Mouse (Mus musculus): ENCODE results near the gene Wwc2. TPM values are rescaled to one million over a fixed set of nuclear protein-coding genes. Genes with fewer than 3 reads are reported as not detected.

Gene Wwc2
- polyA plus RNA-seq, 1 experiment from 2014 or later = 7.7 TPM

- 92% methylated on average over 8 of the region's 8 CpGs for WGBS
- Histone ChIP-seq H3K9ac (no peak overlapping the region), H3K36me3 (replicated peaks; ENCODE audit: control insufficient read depth, insufficient read depth) (no peaks in the 10 kb centered on the region), H3K9me3 (ENCODE audit: control insufficient read depth, low read length) (no peaks in the 10 kb centered on the region), H3K27me3 (ENCODE audit: control insufficient read depth, insufficient read depth, low read length) (no peaks in the 10 kb centered on the region), H3K27ac (no peak overlapping the region), H3K4me2 (replicated peaks) (no peak overlapping the region), H3K4me1 (replicated peaks; ENCODE audit: control insufficient read depth, insufficient read depth, low read length) (peaks cover 4% of the 10 kb centered on the region), H3K4me3 (replicated peaks; ENCODE audit: low read length) (no peak overlapping the region)
- ATAC-seq (ENCODE audit: low FRiP score) = no peak
- no peak for DNase-seq (ENCODE audit: low spot score)
Measured at GRCm38 (mm10) chr8:47979876-47980275, 10.8 kb downstream of the Wwc2 start.

DNA sequence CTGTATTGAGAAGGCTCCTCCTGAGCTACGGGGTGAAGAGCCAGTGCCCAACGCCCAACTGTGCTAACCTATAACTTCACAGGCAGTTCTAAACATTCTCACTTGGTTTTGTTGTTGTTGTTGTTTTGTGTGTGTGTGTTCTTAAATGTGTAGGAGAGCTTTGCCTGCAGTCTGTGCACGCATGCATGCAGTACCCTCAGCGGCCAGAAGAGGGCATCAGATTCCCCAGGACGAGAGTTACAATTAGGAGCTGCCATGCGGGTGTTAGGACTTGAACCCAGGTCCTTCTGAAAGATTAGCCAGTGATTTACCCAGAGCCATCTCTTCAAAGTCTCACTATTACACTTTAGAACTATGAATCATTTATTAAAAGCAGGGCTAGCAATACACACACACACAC, 12.0 kb downstream of the Wwc2 start:
- Histone ChIP-seq H3K4me3 (replicated peaks; ENCODE audit: low read length) (no peak overlapping the region), H3K27me3 (ENCODE audit: control insufficient read depth, insufficient read depth, low read length) (no peaks in the 10 kb centered on the region), H3K4me1 (replicated peaks; ENCODE audit: control insufficient read depth, insufficient read depth, low read length) (peaks cover 8% of the 10 kb centered on the region), H3K9me3 (ENCODE audit: control insufficient read depth, low read length) (no peaks in the 10 kb centered on the region), H3K9ac (no peak overlapping the region), H3K4me2 (replicated peaks) (no peak overlapping the region), H3K27ac (no peak overlapping the region), H3K36me3 (replicated peaks; ENCODE audit: control insufficient read depth, insufficient read depth) (no peaks in the 10 kb centered on the region)
- DNase-seq (ENCODE audit: low spot score) (no peak), ATAC-seq (ENCODE audit: low FRiP score) (no peak)
- 87% methylated on average over 6 of the region's 6 CpGs for WGBS

DNA sequence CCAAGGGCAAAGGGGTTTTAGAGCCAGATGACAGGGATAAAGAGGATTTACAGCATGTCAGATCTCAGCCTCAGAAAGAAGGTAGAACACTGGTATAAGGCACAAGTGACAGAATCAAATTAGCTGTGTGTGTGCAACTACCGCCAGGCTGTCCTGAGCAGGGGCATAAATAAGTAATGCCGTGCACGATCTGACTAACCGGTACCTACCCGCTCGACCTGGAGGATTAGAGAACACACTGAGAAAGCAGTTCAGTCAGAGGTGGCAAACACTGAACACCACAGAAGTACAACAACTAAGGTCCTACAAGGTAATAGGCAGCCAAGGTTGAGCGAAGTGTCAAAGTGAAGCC, 15.8 kb downstream of the Wwc2 start:
- Histone ChIP-seq H3K4me1 (replicated peaks; ENCODE audit: control insufficient read depth, insufficient read depth, low read length) (peaks cover 8% of the 10 kb centered on the region), H3K9ac (peak overlapping the region; percentile 46), H3K27ac (no peak overlapping the region), H3K4me2 (replicated peaks) (peak overlapping the region; percentile 71), H3K9me3 (ENCODE audit: control insufficient read depth, low read length) (no peaks in the 10 kb centered on the region), H3K4me3 (replicated peaks; ENCODE audit: low read length) (peak overlapping the region; percentile 31), H3K27me3 (ENCODE audit: control insufficient read depth, insufficient read depth, low read length) (no peaks in the 10 kb centered on the region), H3K36me3 (replicated peaks; ENCODE audit: control insufficient read depth, insufficient read depth) (no peaks in the 10 kb centered on the region)
- DNase-seq (ENCODE audit: low spot score) (no peak), ATAC-seq (ENCODE audit: low FRiP score) (peak; percentile 60; the same call in 1 of the 2 replicates)
- 29% methylated on average over 7 of the region's 7 CpGs for WGBS

- peak overlapping the region; percentile 46 for H3K9ac ChIP-seq
- H3K4me1 ChIP-seq (replicated peaks; ENCODE audit: control insufficient read depth, insufficient read depth, low read length) = peaks cover 8% of the 10 kb centered on the region
- peak overlapping the region; percentile 31 for H3K4me3 ChIP-seq (replicated peaks; ENCODE audit: low read length)
- no peaks in the 10 kb centered on the region for H3K9me3 ChIP-seq (ENCODE audit: control insufficient read depth, low read length)
- 6% methylated on average over 20 of the region's 20 CpGs for WGBS
- peak overlapping the region; percentile 71 for H3K4me2 ChIP-seq (replicated peaks)
- H3K36me3 ChIP-seq (replicated peaks; ENCODE audit: control insufficient read depth, insufficient read depth) = no peaks in the 10 kb centered on the region
- no peaks in the 10 kb centered on the region for H3K27me3 ChIP-seq (ENCODE audit: control insufficient read depth, insufficient read depth, low read length)
- no peak overlapping the region for H3K27ac ChIP-seq
- DNase-seq (ENCODE audit: low spot score) = no peak
- peak; percentile 73; the same call in 1 of the 2 replicates for ATAC-seq (ENCODE audit: low FRiP score)
Measured at GRCm38 (mm10) chr8:47974138-47974962, 16.4 kb downstream of the Wwc2 start.

DNA sequence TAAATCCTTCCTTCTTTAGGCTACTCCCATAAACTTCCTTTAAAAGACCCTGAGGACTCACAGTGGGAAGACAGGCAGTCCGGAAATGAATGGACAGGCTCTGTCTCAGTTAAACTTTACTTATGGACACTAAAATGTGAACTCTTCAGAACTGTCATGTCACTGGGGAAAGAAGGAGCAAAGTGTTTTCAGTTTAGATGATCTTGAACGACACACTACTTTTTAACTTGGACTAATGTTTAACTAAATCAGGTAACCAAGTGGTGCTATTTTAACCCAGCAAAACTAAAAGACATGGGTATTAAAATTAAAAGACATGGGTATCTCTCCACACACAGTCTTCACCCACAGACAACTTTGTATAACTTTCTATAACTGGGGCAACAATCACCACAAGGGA, 19.6 kb downstream of the Wwc2 start:
- Histone ChIP-seq H3K9me3 (ENCODE audit: control insufficient read depth, low read length) (no peaks in the 10 kb centered on the region), H3K4me2 (replicated peaks) (no peak overlapping the region), H3K27me3 (ENCODE audit: control insufficient read depth, insufficient read depth, low read length) (no peaks in the 10 kb centered on the region), H3K36me3 (replicated peaks; ENCODE audit: control insufficient read depth, insufficient read depth) (no peaks in the 10 kb centered on the region), H3K4me3 (replicated peaks; ENCODE audit: low read length) (no peak overlapping the region), H3K9ac (no peak overlapping the region), H3K27ac (no peak overlapping the region), H3K4me1 (replicated peaks; ENCODE audit: control insufficient read depth, insufficient read depth, low read length) (peaks cover 16% of the 10 kb centered on the region)
- DNase-seq (ENCODE audit: low spot score) = no peak
- WGBS = 76% methylated on average over 2 of the region's 2 CpGs
- no peak for ATAC-seq (ENCODE audit: low FRiP score)

DNA sequence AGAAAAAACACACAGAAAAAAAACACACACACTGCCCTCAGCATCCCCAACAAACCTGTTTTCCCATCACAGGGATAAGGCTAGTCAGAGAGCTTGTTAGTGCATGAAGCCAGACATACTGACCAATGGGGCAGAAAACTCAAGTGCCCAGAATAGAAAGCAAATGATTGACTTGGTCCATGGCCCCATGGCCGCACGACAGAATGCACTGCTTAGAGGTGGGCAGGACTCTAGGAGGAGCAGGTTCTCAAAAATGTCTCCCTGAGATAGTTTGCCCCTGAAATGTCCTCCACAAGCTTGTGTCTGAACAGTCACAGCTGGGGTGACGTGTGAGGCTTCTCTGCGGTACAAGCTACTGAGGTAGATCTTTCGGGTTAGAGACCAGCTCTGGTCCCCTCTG, 20.1 kb downstream of the Wwc2 start:
- no peak for DNase-seq (ENCODE audit: low spot score)
- 82% methylated on average over 5 of the region's 5 CpGs for WGBS

DNA sequence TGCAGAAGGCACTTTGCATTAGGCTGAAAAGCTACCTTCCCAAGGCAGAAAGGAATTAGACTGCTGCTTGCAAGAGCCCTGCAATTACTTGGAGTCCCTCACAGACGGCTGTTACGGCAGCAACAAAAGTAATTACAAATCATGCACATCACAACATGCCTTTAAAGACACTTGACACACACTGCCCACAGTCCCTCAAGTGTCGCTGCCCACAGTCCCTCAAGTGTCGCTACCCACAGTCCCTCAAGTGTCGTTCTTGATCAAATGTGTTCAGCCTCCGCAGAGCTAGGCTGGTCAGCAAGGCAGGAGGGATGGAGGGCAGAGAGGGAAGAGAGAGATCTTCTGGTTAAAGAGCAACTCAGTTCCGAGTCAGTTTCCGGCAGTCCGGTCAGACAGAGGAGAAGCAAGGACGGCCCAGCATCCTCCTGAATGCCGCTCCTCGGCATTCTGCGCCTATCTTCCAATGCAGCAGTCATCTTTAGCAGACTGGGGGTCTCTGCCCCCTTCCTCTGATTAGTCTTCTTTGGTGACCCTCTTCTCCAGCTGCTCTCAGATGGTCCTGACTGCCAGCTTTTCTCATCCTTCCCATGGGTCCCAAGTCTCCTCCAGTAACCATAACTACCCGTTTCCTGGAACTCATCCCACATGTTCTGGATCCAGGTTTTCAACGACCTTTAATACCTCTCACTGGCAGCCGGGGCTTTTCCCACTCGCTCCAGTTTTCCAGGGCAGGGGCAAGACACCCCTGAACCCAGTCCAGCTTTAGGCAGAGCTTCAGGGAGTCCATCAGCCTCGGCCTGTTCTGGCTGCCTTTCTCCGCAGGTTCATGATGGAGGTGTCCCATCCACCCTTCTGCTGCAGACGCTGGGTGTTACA, 23.4 kb downstream of the Wwc2 start:
- no peak overlapping the region for H3K9ac ChIP-seq
- no peaks in the 10 kb centered on the region for H3K27me3 ChIP-seq (ENCODE audit: control insufficient read depth, insufficient read depth, low read length)
- H3K36me3 ChIP-seq (replicated peaks; ENCODE audit: control insufficient read depth, insufficient read depth) = no peaks in the 10 kb centered on the region
- 66% methylated on average over 20 of the region's 20 CpGs for WGBS
- H3K4me2 ChIP-seq (replicated peaks) = no peak overlapping the region
- H3K4me3 ChIP-seq (replicated peaks; ENCODE audit: low read length) = no peak overlapping the region
- H3K27ac ChIP-seq = no peak overlapping the region
- H3K9me3 ChIP-seq (ENCODE audit: control insufficient read depth, low read length) = no peaks in the 10 kb centered on the region
- DNase-seq (ENCODE audit: low spot score) (no peak), ATAC-seq (ENCODE audit: low FRiP score) (no peak)
- peaks cover 13% of the 10 kb centered on the region for H3K4me1 ChIP-seq (replicated peaks; ENCODE audit: control insufficient read depth, insufficient read depth, low read length)

More for the DNA sequence above, 20.1 kb downstream of the Wwc2 start:
- H3K36me3 ChIP-seq (replicated peaks; ENCODE audit: control insufficient read depth, insufficient read depth) = no peaks in the 10 kb centered on the region
- ATAC-seq (ENCODE audit: low FRiP score) = no peak
- no peak overlapping the region for H3K4me3 ChIP-seq (replicated peaks; ENCODE audit: low read length)
- no peak overlapping the region for H3K27ac ChIP-seq
- H3K9ac ChIP-seq = no peak overlapping the region
- H3K4me2 ChIP-seq (replicated peaks) = no peak overlapping the region
- H3K4me1 ChIP-seq (replicated peaks; ENCODE audit: control insufficient read depth, insufficient read depth, low read length) = peaks cover 16% of the 10 kb centered on the region
- H3K9me3 ChIP-seq (ENCODE audit: control insufficient read depth, low read length) = no peaks in the 10 kb centered on the region
- no peaks in the 10 kb centered on the region for H3K27me3 ChIP-seq (ENCODE audit: control insufficient read depth, insufficient read depth, low read length)

DNA sequence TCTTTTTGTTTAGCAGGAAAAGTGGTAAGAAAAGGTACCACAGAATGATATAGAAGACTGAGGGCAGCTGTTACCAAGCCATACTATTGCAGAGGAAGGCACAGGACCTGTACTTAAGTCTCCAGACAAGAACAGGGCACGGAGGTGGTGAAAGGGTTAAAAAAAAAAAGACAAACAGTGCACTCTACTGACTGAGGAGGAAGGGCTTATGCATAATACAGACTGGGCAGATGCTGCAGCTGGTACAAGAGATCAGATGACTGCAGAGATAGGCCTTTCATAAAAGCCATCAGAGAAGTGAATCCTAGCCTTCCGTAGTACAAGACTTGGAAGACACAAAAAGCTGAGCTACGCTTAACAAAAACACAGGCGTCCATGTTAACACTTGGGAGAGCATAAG, 28.2 kb downstream of the Wwc2 start:
- no peak for DNase-seq (ENCODE audit: low spot score)
- no peaks in the 10 kb centered on the region for H3K9me3 ChIP-seq (ENCODE audit: control insufficient read depth, low read length)
- no peak overlapping the region for H3K4me3 ChIP-seq (replicated peaks; ENCODE audit: low read length)
- H3K4me2 ChIP-seq (replicated peaks) = no peak overlapping the region
- no peak overlapping the region for H3K9ac ChIP-seq
- no peaks in the 10 kb centered on the region for H3K27me3 ChIP-seq (ENCODE audit: control insufficient read depth, insufficient read depth, low read length)
- H3K36me3 ChIP-seq (replicated peaks; ENCODE audit: control insufficient read depth, insufficient read depth) = no peaks in the 10 kb centered on the region
- ATAC-seq (ENCODE audit: low FRiP score) = no peak
- WGBS = 63% methylated on average over 4 of the region's 4 CpGs
- peaks cover 12% of the 10 kb centered on the region for H3K4me1 ChIP-seq (replicated peaks; ENCODE audit: control insufficient read depth, insufficient read depth, low read length)
- H3K27ac ChIP-seq = no peak overlapping the region

DNA sequence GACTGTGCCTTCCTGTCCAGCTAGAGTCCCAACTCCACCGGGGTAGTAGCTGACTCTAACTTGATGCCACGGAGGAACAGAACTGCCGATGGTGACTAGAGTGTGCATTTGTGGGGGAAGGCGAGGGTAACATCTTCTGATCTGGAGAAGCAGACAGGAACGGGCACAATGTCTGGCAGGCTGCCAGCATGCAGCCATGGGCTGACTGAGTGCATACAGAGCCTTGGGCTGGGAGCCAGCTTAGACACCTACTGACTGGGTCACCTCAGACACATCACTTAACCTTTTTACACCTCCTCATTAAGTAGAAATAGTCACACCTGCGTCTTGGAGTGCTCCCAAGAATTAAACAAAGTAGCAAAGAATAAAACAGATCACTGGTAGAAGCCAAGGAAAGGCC, 28.7 kb downstream of the Wwc2 start:
- 54% methylated on average over 6 of the region's 6 CpGs for WGBS
- no peak overlapping the region for H3K4me2 ChIP-seq (replicated peaks)
- DNase-seq (ENCODE audit: low spot score) = no peak

More for the DNA sequence above, 28.7 kb downstream of the Wwc2 start:
- no peak for ATAC-seq (ENCODE audit: low FRiP score)
- no peak overlapping the region for H3K27ac ChIP-seq
- no peaks in the 10 kb centered on the region for H3K9me3 ChIP-seq (ENCODE audit: control insufficient read depth, low read length)
- peaks cover 7% of the 10 kb centered on the region for H3K4me1 ChIP-seq (replicated peaks; ENCODE audit: control insufficient read depth, insufficient read depth, low read length)
- no peak overlapping the region for H3K9ac ChIP-seq
- H3K36me3 ChIP-seq (replicated peaks; ENCODE audit: control insufficient read depth, insufficient read depth) = no peaks in the 10 kb centered on the region
- no peak overlapping the region for H3K4me3 ChIP-seq (replicated peaks; ENCODE audit: low read length)
- no peaks in the 10 kb centered on the region for H3K27me3 ChIP-seq (ENCODE audit: control insufficient read depth, insufficient read depth, low read length)

All from hindbrain, embryonic 14.5 days (tissue).